Mouse (Mus musculus) layer of hippocampus, adult 11-12 months (tissue): ENCODE measurements around the gene Gars.
A peak's percentile ranks its signal among the peaks of the same experiment; 100 is the strongest.

Experiments
- DNase-seq: peaks from one replicate; pipeline ENCODE4 v3.0.0; 2022; ENCODE audit warnings: low spot score

Gene Gars

GRCm38 (mm10) chr6:55038671-55039445, 1.1 kb downstream of the Gars start:
- no peak for DNase-seq

GRCm38 (mm10) chr6:55039446-55039783, 1.6 kb downstream of the Gars start:
- no peak for DNase-seq

- DNase-seq, result no peak
Measured at GRCm38 (mm10) chr6:55040031-55040430, 2.2 kb downstream of the Gars start.

- DNase-seq, result no peak
Measured at GRCm38 (mm10) chr6:55043206-55043605, 5.4 kb downstream of the Gars start.

- DNase-seq, result no peak
Measured at GRCm38 (mm10) chr6:55044542-55044941, 6.7 kb downstream of the Gars start.

- DNase-seq, result no peak
Measured at GRCm38 (mm10) chr6:55045326-55045725, 7.5 kb downstream of the Gars start.

GRCm38 (mm10) chr6:55049186-55049585, 11.4 kb downstream of the Gars start:
- no peak for DNase-seq

GRCm38 (mm10) chr6:55054491-55054890, 16.7 kb downstream of the Gars start:
- DNase-seq, result no peak

GRCm38 (mm10) chr6:55057427-55057826, 19.6 kb downstream of the Gars start:
- DNase-seq, result no peak

GRCm38 (mm10) chr6:55060241-55060825, 22.5 kb downstream of the Gars start:
- DNase-seq, result no peak

- DNase-seq, result no peak
Measured at GRCm38 (mm10) chr6:55061328-55061727, 23.5 kb downstream of the Gars start.

- DNase-seq, result peak; percentile 27
Measured at GRCm38 (mm10) chr6:55062200-55062599, 24.4 kb downstream of the Gars start.

GRCm38 (mm10) chr6:55063793-55064476, 26.1 kb downstream of the Gars start:
- DNase-seq, result no peak

GRCm38 (mm10) chr6:55064477-55064827, 26.6 kb downstream of the Gars start:
- DNase-seq, result no peak

- DNase-seq, result no peak
Measured at GRCm38 (mm10) chr6:55065903-55066302, 28.1 kb downstream of the Gars start.

- DNase-seq, result peak; percentile 30
Measured at GRCm38 (mm10) chr6:55076561-55077255, 38.9 kb downstream of the Gars start.

- DNase-seq, result no peak
Measured at GRCm38 (mm10) chr6:55081379-55081778, 43.6 kb downstream of the Gars start.

GRCm38 (mm10) chr6:55082261-55083051, 44.6 kb downstream of the Gars start:
- DNase-seq, result no peak

- DNase-seq, result no peak
Measured at GRCm38 (mm10) chr6:55087355-55087754, 49.5 kb downstream of the Gars start.

- no peak for DNase-seq
Measured at GRCm38 (mm10) chr6:55090639-55091038, 52.8 kb downstream of the Gars start.

- no peak for DNase-seq
Measured at GRCm38 (mm10) chr6:55091396-55091795, 53.6 kb downstream of the Gars start.
